Mouse (Mus musculus) olfactory bulb, adult 2 months (tissue): ENCODE results near the gene Arl4d.

Experiments used
- CTCF ChIP-seq: fragments of 200-500 bp; IDR thresholded peaks from 2 replicates; pipeline ENCODE4 v1.5.1; 2012; ENCODE audit warnings: low read depth, mild to moderate bottlenecking, low read length, moderate library complexity; ENCODE audit not compliant: insufficient read depth
- POLR2A ChIP-seq: fragments of 200-500 bp; IDR thresholded peaks from 2 replicates; pipeline ENCODE4 v1.6.1; 2012; ENCODE audit warnings: mild to moderate bottlenecking, low read depth, low read length, moderate library complexity; ENCODE audit not compliant: insufficient read depth

- TF ChIP-seq CTCF: no peak
- TF ChIP-seq POLR2A: no peak
Observed at GRCm38 (mm10) chr11:101678770-101679169, 13.4 kb downstream of the Arl4d start.
